Mouse (Mus musculus) mammary gland, adult 2 months (tissue): ENCODE measurements around the gene Gm29735. TPM values are rescaled to one million over a fixed set of nuclear protein-coding genes. Genes with fewer than 3 reads are reported as not detected.

Experiments
- polyA plus RNA-seq: library from polyadenylated mRNA; depleted of rRNA; stranded (reverse); fragments of >200 nt; gene quantifications from 2 replicates; pipeline ENCODE4 v1.2.3, GENCODE M21; 2012; ENCODE audit warnings: low replicate concordance; rRNA removed

Gm29735 gene
- not detected in 2 replicates for polyA plus RNA-seq

DNA sequence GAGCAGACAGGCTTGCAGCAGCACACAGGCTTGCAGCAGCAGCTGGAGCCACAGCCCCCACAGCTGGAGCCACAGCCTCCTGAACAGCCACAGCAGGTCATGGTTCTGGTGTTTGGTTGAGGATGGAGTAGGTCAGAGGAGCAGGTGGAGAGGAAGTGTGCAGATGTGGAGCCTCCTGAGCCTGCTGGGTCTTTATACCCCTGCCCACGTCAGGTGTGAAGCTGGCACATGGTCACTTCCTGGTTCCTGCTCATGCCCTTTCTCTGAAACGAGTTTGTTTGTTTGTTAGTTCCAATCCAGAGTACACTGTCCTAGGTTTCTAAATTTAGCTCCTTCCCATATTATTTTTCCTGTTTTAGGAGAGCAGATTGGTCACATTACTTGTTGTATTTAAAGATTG, at the start of gene Gm29735:
Gm29735 (minus strand) TSS at position 101 of the 400 bp plus-strand sequence.

DNA sequence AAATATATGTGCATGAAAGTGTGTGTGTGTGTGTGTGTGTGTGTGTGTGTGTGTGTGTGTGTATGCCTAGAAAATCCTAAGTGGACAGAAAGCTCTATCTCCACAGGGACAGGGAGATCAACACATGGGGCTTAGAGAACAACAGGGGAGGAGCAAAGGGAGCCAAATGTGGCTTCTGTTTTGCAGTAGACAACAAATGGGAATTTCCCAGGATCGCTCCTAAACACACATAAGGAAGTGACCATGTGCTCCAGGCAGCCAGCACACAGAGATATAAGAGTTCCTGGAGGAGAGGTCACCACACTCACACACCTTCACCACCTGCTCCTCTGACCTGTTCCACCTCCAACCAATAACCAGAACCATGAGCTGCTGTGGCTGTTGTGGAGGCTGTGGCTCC, 44.2 kb upstream of the Gm29735 start, which contains the start of gene Krtap5-3:
Krtap5-3 (plus strand) TSS at position 301 of the 400 bp plus-strand sequence.

GRCm38 (mm10) chr7:142190289-142190688, 33.4 kb upstream of the Gm29735 start, which contains the start of gene Gm10153:
Gene Gm10153, minus strand, starts transcription at chr7:142190389.

GRCm38 (mm10) chr7:142175905-142176304, 19.0 kb upstream of the Gm29735 start, which contains the start of gene Krtap5-2:
Gene Krtap5-2, minus strand, starts transcription at chr7:142176005.

GRCm38 (mm10) chr7:142165639-142166038, 8.7 kb upstream of the Gm29735 start, which contains the start of gene Gm4553:
Gene Gm4553, minus strand, starts transcription at chr7:142165739.

GRCm38 (mm10) chr7:142144507-142144906, 12.4 kb downstream of the Gm29735 start, which contains the start of gene Gm45337:
Gene Gm45337, minus strand, starts transcription at chr7:142144607.

GRCm38 (mm10) chr7:142135934-142136333, 21.0 kb downstream of the Gm29735 start, which contains the start of gene Gm39115:
Gene Gm39115, minus strand, starts transcription at chr7:142136034.

GRCm38 (mm10) chr7:142120629-142121028, 36.3 kb downstream of the Gm29735 start, which contains the start of gene Gm45618:
Gene Gm45618, minus strand, starts transcription at chr7:142120729.

Other genes starting within 250 kb of the Gm29735 start
- 59.3 and 85.8 TPM in 2 replicates for gene Tollip, start 238.6 kb downstream of the Gm29735 start, polyA plus RNA-seq
- 0.13 and 0.22 TPM in 2 replicates for gene Brsk2, start 207.4 kb downstream of the Gm29735 start, polyA plus RNA-seq
- gene Mob2, start 96.0 kb downstream of the Gm29735 start, polyA plus RNA-seq = 34.6 and 50.5 TPM in 2 replicates
- 5.9 and 13.7 TPM in 2 replicates for gene Dusp8, start 61.3 kb downstream of the Gm29735 start, polyA plus RNA-seq
- gene Gm45618, start 36.4 kb downstream of the Gm29735 start, polyA plus RNA-seq = not detected in 2 replicates
- gene Gm39115, start 21.1 kb downstream of the Gm29735 start, polyA plus RNA-seq = not detected in 2 replicates
- not detected in 2 replicates for gene Gm45337, start 12.5 kb downstream of the Gm29735 start, polyA plus RNA-seq
- not detected in 2 replicates for gene Gm4553, start 8.6 kb upstream of the Gm29735 start, polyA plus RNA-seq
- not detected in 2 replicates for gene Krtap5-2, start 18.9 kb upstream of the Gm29735 start, polyA plus RNA-seq
- gene Gm10153, start 33.3 kb upstream of the Gm29735 start, polyA plus RNA-seq = not detected in 2 replicates
- gene Krtap5-3, start 44.3 kb upstream of the Gm29735 start, polyA plus RNA-seq = not detected in 2 replicates
- not detected in 2 replicates for gene Gm7579, start 54.7 kb upstream of the Gm29735 start, polyA plus RNA-seq
- not detected in 2 replicates for gene Krtap5-5, start 72.9 kb upstream of the Gm29735 start, polyA plus RNA-seq
- gene Gm40460, start 84.0 kb upstream of the Gm29735 start, polyA plus RNA-seq = not detected in 2 replicates
- not detected in 2 replicates for gene Gm2431, start 101.2 kb upstream of the Gm29735 start, polyA plus RNA-seq
- gene Gm4559, start 117.2 kb upstream of the Gm29735 start, polyA plus RNA-seq = not detected in 2 replicates
- gene Krtap5-1, start 140.0 kb upstream of the Gm29735 start, polyA plus RNA-seq = not detected in 2 replicates
- not detected in 2 replicates for gene Krtap5-4, start 146.4 kb upstream of the Gm29735 start, polyA plus RNA-seq
- 13.7 and 26.3 TPM in 2 replicates for gene Ifitm10, start 216.6 kb upstream of the Gm29735 start, polyA plus RNA-seq
- gene Gm49369, start 225.6 kb upstream of the Gm29735 start, polyA plus RNA-seq = 0.76 TPM in 1 of 2 replicates, not detected in the other
- 1,489 and 1,921 TPM in 2 replicates for gene Ctsd, start 230.9 kb upstream of the Gm29735 start, polyA plus RNA-seq